Mouse (Mus musculus) heart, adult 2 months (tissue): Measurements from ENCODE around the gene Meioc.

Source experiments
- CTCF ChIP-seq: fragments of 200-600 bp; IDR thresholded peaks from 2 replicates; pipeline ENCODE4 v1.8.1; 2022; ENCODE audit warnings: antibody characterized with exemption, mild to moderate bottlenecking, moderate library complexity
- POLR2A ChIP-seq: fragments of 200-500 bp; IDR thresholded peaks from 2 replicates; pipeline ENCODE4 v1.6.1; 2011; ENCODE audit warnings: mild to moderate bottlenecking, low read depth, low read length, control low read depth; ENCODE audit not compliant: insufficient read depth

GRCm38 (mm10) chr11:102651381-102651780, 12.1 kb upstream of the Meioc start:
- peak; percentile 91 for TF ChIP-seq CTCF
- no peak for TF ChIP-seq POLR2A
